Mouse (Mus musculus) left cerebral cortex, postnatal 25 days (tissue): ENCODE data around the gene Zfp512b. TPM values are rescaled to one million over a fixed set of nuclear protein-coding genes. Genes with fewer than 3 reads are reported as not detected.

Source experiments
- DNase-seq, 2 experiments: peaks; one replicate each; pipeline ENCODE4 v3.0.0; 2022; ENCODE audit warnings: low spot score in 2 of 2, mixed read lengths in 1 of 2
- intact Hi-C: fragments of 180-260 bp; cut with DNase I; formaldehyde crosslinking; loops from one replicate; pipeline ENCODE4 v1.15.1; 2025
- microRNA-seq, 2 experiments: library from miRNA; unstranded; fragments of <30 nt; microRNA quantifications; one replicate each; pipeline ENCODE4 v1.2.0; 2022
- total RNA-seq, 2 experiments: library from RNA; stranded (reverse); gene quantifications; 2 replicates each; pipeline ENCODE4 v1.2.3; 2021

The Zfp512b gene
- total RNA-seq, 2 experiments from 2014 or later = 76.5 to 89.2 TPM

- intact Hi-C loops = loop anchor here (5.0 kb wide), 1 partner anchor 55 kb away; the partner anchor contains the start of genes Prpf6 and Zfp512b
- DNase-seq = peak; percentile 68 to 94
These were observed 55.1 kb downstream of the Zfp512b start for GRCm38 (mm10) chr2:181537444-181538047.

DNA sequence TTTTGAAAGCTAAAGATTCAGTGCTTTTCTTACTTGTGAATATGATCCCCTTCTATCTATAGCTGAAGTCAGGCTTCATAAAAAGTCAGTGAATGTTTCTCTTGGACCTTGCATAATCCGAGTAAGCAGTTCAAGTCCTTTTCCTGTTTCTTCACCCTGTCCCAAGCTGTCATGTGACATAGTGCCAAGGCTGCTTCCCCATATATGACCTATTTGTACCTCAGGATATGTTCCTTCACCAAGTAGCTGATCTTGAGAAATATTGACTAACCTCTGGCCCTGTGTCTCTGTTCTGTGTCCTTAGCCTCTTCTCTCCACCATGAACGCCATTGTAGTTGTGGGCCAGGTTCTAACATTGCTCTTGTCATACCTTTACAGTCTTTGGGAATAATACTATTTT is 56.2 kb downstream of the Zfp512b start:
- no peak for DNase-seq
- intact Hi-C loops = loop anchor here (5.0 kb wide), 1 partner anchor 56 kb away; the partner anchor contains the start of genes Prpf6 and Zfp512b

- intact Hi-C loops = no loop called here
- DNase-seq = no peak
These were observed 60.0 kb downstream of the Zfp512b start for GRCm38 (mm10) chr2:181532589-181532988.

Small RNAs within 50 kb of the gene (microRNA-seq; reads per million reads assigned to microRNA genes)
- 0 to 0.25 reads per million in 2 experiments for gene Mir7006

Other genes starting within 250 kb of the Zfp512b start
- 10 to 100 TPM; 64.8 to 68.0 TPM for gene Zgpat, start 227.9 kb downstream of the Zfp512b start, total RNA-seq
- gene Arfrp1, start 227.4 kb downstream of the Zfp512b start, total RNA-seq = 10 to 100 TPM; 39.5 to 41.4 TPM
- gene Lime1, start 212.7 kb downstream of the Zfp512b start, total RNA-seq = 10 to 100 TPM; 35.8 to 39.1 TPM
- gene Zbtb46, start 133.4 kb downstream of the Zfp512b start, total RNA-seq = 10 to 100 TPM; 11.2 to 15.3 TPM
- not detected for gene Abhd16b, start 99.6 kb downstream of the Zfp512b start, total RNA-seq
- 10 to 100 TPM; 74.7 to 76.8 TPM for gene Tpd52l2, start 95.7 kb downstream of the Zfp512b start, total RNA-seq
- gene Dnajc5, start 72.3 kb downstream of the Zfp512b start, total RNA-seq = 100 to 1,000 TPM; 289 to 296 TPM
- gene Uckl1, start 7.9 kb downstream of the Zfp512b start, total RNA-seq = 10 to 100 TPM; 44.2 to 50.5 TPM
- 10 to 100 TPM; 51.0 to 51.7 TPM for gene Prpf6, start 935 bp downstream of the Zfp512b start, total RNA-seq
- gene Samd10, start 6.4 kb upstream of the Zfp512b start, total RNA-seq = 10 to 100 TPM; 19.4 to 20.2 TPM
- gene Gm29797, start 64.2 kb upstream of the Zfp512b start, total RNA-seq = not detected
- 10 to 100 TPM; 10.9 to 11.4 TPM for gene Sox18, start 78.8 kb upstream of the Zfp512b start, total RNA-seq
- 10 to 100 TPM; 61.9 to 63.3 TPM for gene Tcea2, start 87.5 kb upstream of the Zfp512b start, total RNA-seq
- 10 to 100 TPM; 30.2 to 35.3 TPM for gene Rgs19, start 101.2 kb upstream of the Zfp512b start, total RNA-seq
- not detected for gene Lkaaear1, start 105.6 kb upstream of the Zfp512b start, total RNA-seq
- gene Oprl1, start 122.2 kb upstream of the Zfp512b start, total RNA-seq = 10 to 100 TPM; 56.1 to 57.3 TPM
- gene Myt1, start 170.5 kb upstream of the Zfp512b start, total RNA-seq = 10 to 100 TPM; 17.4 to 18.1 TPM
- gene Pcmtd2, start 245.1 kb upstream of the Zfp512b start, total RNA-seq = 10 to 100 TPM; 78.2 to 95.2 TPM